Mouse (Mus musculus): Measurements from ENCODE around the gene Ift122. TPM values are rescaled to one million over a fixed set of nuclear protein-coding genes. Genes with fewer than 3 reads are reported as not detected.

Ift122 gene
- total and polyA plus RNA-seq, 3 experiments: 7.9 to 14.1 (median 8.6) TPM

DNA sequence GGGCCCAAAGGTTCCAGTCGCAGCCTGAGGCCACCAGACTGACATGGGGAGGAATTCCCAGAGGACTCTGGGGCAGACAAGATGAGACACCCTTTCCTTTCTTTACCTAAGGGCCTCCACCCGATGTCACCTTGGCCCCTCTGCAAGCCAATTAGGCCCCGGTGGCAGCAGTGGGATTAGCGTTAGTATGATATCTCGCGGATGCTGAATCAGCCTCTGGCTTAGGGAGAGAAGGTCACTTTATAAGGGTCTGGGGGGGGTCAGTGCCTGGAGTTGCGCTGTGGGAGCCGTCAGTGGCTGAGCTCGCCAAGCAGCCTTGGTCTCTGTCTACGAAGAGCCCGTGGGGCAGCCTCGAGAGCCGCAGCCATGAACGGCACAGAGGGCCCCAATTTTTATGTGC, 78.4 kb downstream of the Ift122 start, which contains the start of gene Rho:
TSS of gene Rho (plus strand) at position 110 of the 400 bp plus-strand sequence.
- Histone ChIP-seq H3K9ac (ENCODE audit: insufficient read depth, low read depth) (no peak within 1 kb of the TSS), H3K4me3 (replicated peaks in 1 of 3; ENCODE audit: low read depth in 2 of 3, low read length in 2 of 3, poor library complexity in 1 of 3) (no peak within 1 kb of the TSS), H3K36me3 (replicated peaks in 1 of 2; ENCODE audit: control insufficient read depth in 1 of 2, insufficient read depth in 1 of 2, low read length in 1 of 2) (peaks cover 0 to 2% of the 10 kb centered on the region in 2 experiments), H3K27ac (ENCODE audit: insufficient read depth, low read depth) (no peak within 1 kb of the TSS), H3K4me2 (ENCODE audit: insufficient read depth, low read depth, poor library complexity, severe bottlenecking) (no peak within 1 kb of the TSS), H3K9me3 (replicated peaks; ENCODE audit: low read length) (no peaks in the 10 kb centered on the region), H3K4me1 (ENCODE audit: control insufficient read depth in 1 of 2, insufficient read depth in 2 of 2) (peaks cover 7 to 18% of the 10 kb centered on the region in 2 experiments; a peak in 3 of 4 replicates), H3K79me2 (replicated peaks; ENCODE audit: control insufficient read depth, extremely low read depth, insufficient read depth, poor library complexity, severe bottlenecking) (no peaks in the 10 kb centered on the region), H3K27me3 (replicated peaks) (no peaks in the 10 kb centered on the region)
- DNase-seq (ENCODE audit: extremely low read depth): no peak
- no peak for TF ChIP-seq SMC3 (IDR thresholded peaks at IDR 0.05; ENCODE audit: low read depth, low read length)
- TF ChIP-seq MAZ (IDR thresholded peaks at IDR 0.05; ENCODE audit: low read depth, low read length): no peak
- no peak for TF ChIP-seq RCOR1 (conservative IDR thresholded peaks at IDR 0.05; ENCODE audit: low read depth, low read length)
- no peak for TF ChIP-seq ELF1 (IDR thresholded peaks at IDR 0.05; ENCODE audit: low read depth, low read length)
- TF ChIP-seq MAX (IDR thresholded peaks at IDR 0.05; ENCODE audit: low read length): no peak
- TF ChIP-seq POLR2AphosphoS2 (IDR thresholded peaks at IDR 0.05; ENCODE audit: low read depth, low read length): no peak
- TF ChIP-seq CTCF (conservative IDR thresholded peaks at IDR 0.05 in 1 of 2, IDR thresholded peaks at IDR 0.05 in 1 of 2; ENCODE audit: low read depth in 2 of 2, low read length in 2 of 2): no peak
- no peak for TF ChIP-seq USF1 (IDR thresholded peaks at IDR 0.05; ENCODE audit: low read depth, low read length)
- TF ChIP-seq ETS1 (conservative IDR thresholded peaks at IDR 0.05; ENCODE audit: low read depth, low read length): no peak
- TF ChIP-seq NRF1 (IDR thresholded peaks at IDR 0.05; ENCODE audit: low read depth, low read length): no peak
- in situ Hi-C loops (cut with MboI; ENCODE audit: low pct_ligation_motif_present, low pct_unique_long_range_greater_than_20kb, low sequenced_read_pairs) (no loop called here), dilution Hi-C loops (cut with MboI; ENCODE audit: extremely low pct_ligation_motif_present, extremely low pct_unique_long_range_greater_than_20kb, low sequenced_read_pairs) (no loop called here)

DNA sequence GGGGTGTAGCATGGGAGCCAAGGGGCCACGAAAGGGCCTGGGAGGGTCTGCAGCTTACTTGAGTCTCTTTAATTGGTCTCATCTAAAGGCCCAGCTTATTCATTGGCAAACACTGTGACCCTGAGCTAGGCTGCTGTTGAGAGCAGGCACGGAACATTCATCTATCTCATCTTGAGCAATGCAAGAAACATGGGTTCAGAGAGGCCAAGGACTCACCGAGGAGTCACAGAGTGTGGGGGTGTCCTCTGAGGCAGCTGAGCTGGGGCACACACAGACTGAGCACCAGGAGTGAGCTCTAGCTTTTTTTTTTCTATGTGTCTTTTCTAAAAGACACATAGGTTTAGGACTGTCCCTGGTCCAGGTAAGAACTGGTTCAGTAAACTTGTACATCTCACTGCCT, 79.1 kb downstream of the Ift122 start:
- H3K27me3 ChIP-seq (replicated peaks): no peaks in the 10 kb centered on the region
- H3K36me3 ChIP-seq (replicated peaks in 1 of 2; ENCODE audit: control insufficient read depth in 1 of 2, insufficient read depth in 1 of 2, low read length in 1 of 2): no peaks in the 10 kb centered on the region
- no peak overlapping the region for H3K27ac ChIP-seq (ENCODE audit: insufficient read depth, low read depth)
- no peak overlapping the region for H3K4me3 ChIP-seq (replicated peaks in 1 of 3; ENCODE audit: low read depth in 2 of 3, low read length in 2 of 3, poor library complexity in 1 of 3)
- H3K79me2 ChIP-seq (replicated peaks; ENCODE audit: control insufficient read depth, extremely low read depth, insufficient read depth, poor library complexity, severe bottlenecking): no peaks in the 10 kb centered on the region
- peaks cover 5 to 13% of the 10 kb centered on the region in 2 experiments; a peak in 2 of 4 replicates for H3K4me1 ChIP-seq (ENCODE audit: control insufficient read depth in 1 of 2, insufficient read depth in 2 of 2)
- no peaks in the 10 kb centered on the region for H3K9me3 ChIP-seq (replicated peaks; ENCODE audit: low read length)
- DNase-seq (ENCODE audit: extremely low read depth): no peak
- no peak for TF ChIP-seq CTCF (conservative IDR thresholded peaks at IDR 0.05 in 1 of 2, IDR thresholded peaks at IDR 0.05 in 1 of 2; ENCODE audit: low read depth in 2 of 2, low read length in 2 of 2)
- no peak for TF ChIP-seq SMC3 (IDR thresholded peaks at IDR 0.05; ENCODE audit: low read depth, low read length)
- TF ChIP-seq ZKSCAN1 (IDR thresholded peaks at IDR 0.05; ENCODE audit: borderline replicate concordance, low read depth, low read length): no peak
- no peak for TF ChIP-seq CHD1 (IDR thresholded peaks at IDR 0.05; ENCODE audit: low read depth, low read length)
- TF ChIP-seq RAD21 (IDR thresholded peaks at IDR 0.05; ENCODE audit: low read depth, low read length): no peak
- no peak for TF ChIP-seq POLR2AphosphoS2 (IDR thresholded peaks at IDR 0.05; ENCODE audit: low read depth, low read length)
- no peak for TF ChIP-seq EP300 (IDR thresholded peaks at IDR 0.05; ENCODE audit: low read length)
- no peak for TF ChIP-seq NELFE (IDR thresholded peaks at IDR 0.05; ENCODE audit: low read depth, low read length)
- no peak for TF ChIP-seq BHLHE40 (IDR thresholded peaks at IDR 0.05; ENCODE audit: low read depth, low read length)
- no peak for TF ChIP-seq ETS1 (conservative IDR thresholded peaks at IDR 0.05; ENCODE audit: low read depth, low read length)
- no peak for TF ChIP-seq MYC (IDR thresholded peaks at IDR 0.05; ENCODE audit: low read depth, low read length)
- no peak for TF ChIP-seq ZNF384 (IDR thresholded peaks at IDR 0.05; ENCODE audit: low read depth, low read length)
- TF ChIP-seq MEF2A (IDR thresholded peaks at IDR 0.05; ENCODE audit: borderline replicate concordance, low read depth, low read length): no peak
- TF ChIP-seq MAFK (IDR thresholded peaks at IDR 0.05; ENCODE audit: insufficient replicate concordance, low read length): no peak
- no peak for TF ChIP-seq USF1 (IDR thresholded peaks at IDR 0.05; ENCODE audit: low read depth, low read length)
- H3K9ac ChIP-seq (ENCODE audit: insufficient read depth, low read depth): no peak overlapping the region
- no peak overlapping the region for H3K4me2 ChIP-seq (ENCODE audit: insufficient read depth, low read depth, poor library complexity, severe bottlenecking)
- dilution Hi-C loops (cut with MboI; ENCODE audit: extremely low pct_ligation_motif_present, extremely low pct_unique_long_range_greater_than_20kb, low sequenced_read_pairs): no loop called here
- in situ Hi-C loops (cut with MboI; ENCODE audit: low pct_ligation_motif_present, low pct_unique_long_range_greater_than_20kb, low sequenced_read_pairs): no loop called here
